Mouse (Mus musculus) lung, postnatal 4 days (tissue): Measurements from ENCODE around the gene Olfr1497.
"Not testable (repeated sequence)": the region's sequence is repeated elsewhere in the genome, so short reads cannot be mapped to it uniquely, and the experiment has no call there.

Source experiments
- DNase-seq, 2 experiments: peaks; one replicate each; pipeline ENCODE4 v3.0.0; 2021

The Olfr1497 gene

DNA sequence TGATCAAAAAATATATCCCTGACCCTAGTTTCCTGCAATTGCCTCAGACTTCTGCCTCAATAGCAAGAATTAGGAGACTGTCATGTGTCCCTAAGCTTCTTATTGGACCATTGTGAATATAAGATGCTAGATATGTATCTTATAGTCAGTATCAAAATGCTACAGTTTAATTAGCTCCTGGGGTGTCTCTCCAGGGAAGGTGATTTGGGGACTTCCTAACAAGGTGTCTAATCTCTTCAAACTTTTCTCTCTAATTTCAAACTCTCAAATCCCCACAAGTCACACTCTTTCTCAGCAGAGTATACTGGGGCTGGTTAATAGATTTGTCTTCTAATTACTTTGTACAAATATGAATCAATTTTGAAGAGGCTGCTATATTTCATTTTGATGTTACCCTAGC is at the start of gene Olfr1497:
Gene Olfr1497 (minus strand): TSS at position 101 of the 400 bp plus-strand sequence.
- no peak for DNase-seq

DNA sequence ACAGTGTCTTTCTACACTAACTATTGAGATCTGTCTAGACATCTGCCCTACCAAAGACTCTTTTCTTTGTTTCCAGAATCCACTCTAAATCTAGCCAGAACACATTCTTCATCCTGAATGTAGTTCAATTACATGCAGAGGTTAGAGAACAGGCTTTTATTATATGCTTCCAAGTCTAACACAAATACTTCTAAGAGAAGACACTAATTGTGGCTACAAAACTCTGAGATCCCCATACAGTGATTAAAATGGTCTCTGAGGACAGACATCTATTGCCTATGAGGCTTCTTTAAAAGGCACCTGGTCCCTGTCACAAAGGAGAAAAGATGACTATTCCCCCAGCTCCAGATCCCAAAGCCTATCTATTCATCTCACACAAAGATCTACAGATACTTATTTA is 32.4 kb upstream of the Olfr1497 start, which contains the start of gene Olfr1500:
Gene Olfr1500 (minus strand): TSS at position 101 of the 400 bp plus-strand sequence.
- no peak for DNase-seq

DNA sequence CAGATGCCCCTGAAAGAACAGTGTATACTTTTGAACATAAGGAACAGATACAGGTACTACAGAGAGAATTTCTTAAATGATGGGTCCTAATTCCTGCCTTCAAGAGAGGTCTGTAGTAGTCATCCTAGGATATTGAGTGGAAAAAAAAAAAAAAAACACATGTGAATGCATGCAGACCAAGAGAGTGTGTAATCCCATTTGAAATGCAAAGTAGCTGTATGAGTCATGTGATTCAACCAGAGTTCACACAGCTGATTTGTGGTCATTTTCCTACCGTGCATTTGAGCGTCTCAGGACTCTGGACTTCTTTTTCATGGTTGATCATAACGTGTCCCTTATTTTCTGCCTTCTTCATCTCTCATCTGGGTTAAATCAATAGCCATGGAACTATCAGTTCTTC is 30.4 kb upstream of the Olfr1497 start:
- DNase-seq: no peak

DNA sequence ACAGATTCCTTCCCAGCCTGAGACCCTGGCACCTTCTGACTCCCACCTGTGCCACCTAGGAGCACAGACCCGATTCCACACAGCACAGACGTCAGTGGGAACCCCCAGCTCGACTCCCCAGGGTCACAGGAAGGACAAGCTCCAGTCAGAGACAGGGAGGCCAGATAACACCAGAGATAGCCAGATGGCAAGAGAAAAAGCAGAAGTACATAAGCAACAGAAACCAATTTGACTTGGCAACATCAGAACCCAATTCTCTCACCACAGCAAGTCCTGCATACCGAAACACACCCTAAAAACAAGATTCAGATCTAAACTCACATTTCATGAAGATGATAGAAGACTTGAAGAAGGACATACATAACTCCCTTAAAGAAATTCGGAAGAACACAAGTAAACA is 22.8 kb upstream of the Olfr1497 start:
- no peak for DNase-seq

DNA sequence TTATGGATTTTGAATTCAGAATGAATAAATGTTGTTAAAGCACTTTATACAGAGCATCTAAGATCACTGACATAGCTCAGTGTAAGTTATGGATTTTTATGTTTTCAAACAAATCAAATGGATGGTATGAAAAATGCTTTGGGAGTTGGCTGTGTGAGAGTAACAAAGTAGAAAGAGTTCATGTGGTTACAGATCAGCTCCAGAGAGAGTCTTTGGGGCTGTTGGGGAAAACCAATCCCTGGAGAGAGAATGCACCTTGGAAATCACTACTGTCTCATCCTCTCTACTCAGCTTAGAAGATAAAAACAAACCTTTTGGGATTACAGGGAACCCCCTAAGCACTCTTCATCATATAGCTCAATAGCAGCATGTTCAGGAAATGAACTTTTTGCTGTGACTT is 21.3 kb upstream of the Olfr1497 start, which contains the start of gene Olfr1499:
Gene Olfr1499 (minus strand): TSS at position 101 of the 400 bp plus-strand sequence.
- no peak for DNase-seq

DNA sequence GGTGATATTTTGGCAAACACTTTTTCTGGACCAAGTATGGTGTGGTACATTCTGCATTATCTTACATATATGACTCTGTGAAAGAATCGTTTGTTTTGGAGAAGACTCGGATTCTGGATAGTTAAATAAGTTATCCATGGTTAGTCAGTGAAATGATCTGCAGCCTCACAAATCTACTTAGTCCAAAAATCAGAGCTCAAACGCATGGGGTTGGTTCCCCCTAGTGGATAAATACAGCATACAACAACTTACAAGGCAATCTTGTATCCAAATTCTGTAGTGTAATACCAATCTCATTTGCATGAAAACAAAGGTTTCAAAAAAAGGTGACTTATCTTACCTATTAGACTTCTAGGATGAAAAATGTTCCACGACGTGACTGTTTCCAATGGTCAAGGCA is 20.8 kb upstream of the Olfr1497 start:
- DNase-seq: no peak

DNA sequence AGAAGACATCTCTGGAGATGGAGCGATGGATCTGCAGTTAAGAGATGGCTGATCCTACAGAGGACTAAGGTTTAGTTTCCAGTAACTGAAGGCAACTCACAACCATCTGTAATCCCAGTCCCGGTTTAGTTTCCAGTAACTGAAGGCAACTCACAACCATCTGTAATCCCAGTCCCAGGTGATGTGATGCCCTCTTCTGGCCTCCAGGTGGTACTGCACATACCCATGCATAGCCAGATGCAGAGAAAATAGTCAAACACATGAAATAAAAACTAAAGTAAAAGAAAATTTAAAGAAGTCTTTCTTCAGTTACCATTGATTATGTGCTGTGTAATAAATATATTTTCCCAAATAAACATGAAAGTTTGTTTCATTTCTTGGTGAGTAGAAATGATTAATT is 14.8 kb upstream of the Olfr1497 start:
- DNase-seq: no peak

DNA sequence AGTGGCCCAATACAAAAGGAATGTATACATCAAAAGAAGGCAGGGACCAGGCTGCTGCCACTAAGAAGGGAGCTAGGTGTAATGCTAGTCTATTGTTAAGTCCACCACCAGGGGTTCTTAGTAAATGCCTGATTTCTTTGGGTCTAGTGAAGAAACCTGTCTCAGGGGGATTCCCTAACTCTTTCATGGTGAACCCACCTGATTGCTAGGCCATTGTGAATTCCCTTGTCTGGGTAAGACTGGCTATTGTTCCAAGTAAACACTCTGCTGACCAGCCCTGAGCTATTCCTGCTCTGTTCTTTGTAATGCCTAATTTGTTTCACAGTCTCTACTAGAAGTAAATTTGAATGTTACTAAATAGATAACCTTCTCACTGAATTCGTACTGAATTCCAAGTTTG is 7.5 kb upstream of the Olfr1497 start:
- not testable (repeated sequence) for DNase-seq

DNA sequence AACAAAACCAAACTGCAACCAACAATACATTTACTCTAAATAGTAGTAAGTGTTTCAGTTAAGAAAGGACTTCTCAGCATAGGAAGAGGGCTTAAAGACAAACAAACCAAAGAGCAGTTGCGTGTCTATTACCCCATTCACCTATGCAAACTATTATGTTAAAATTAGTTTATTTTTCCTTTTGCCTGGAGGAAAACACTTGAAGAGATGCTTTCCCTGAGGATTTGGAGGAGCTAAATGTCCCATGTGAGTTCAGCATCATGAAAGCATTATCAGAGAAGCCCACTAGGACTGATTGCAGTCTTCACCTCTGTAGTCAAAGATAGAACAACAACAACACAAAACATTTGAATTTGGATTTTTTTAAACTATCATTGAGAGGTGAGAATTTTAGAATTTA is 20.4 kb downstream of the Olfr1497 start, which contains the start of gene Olfr1496:
Gene Olfr1496 (plus strand): TSS at position 301 of the 400 bp plus-strand sequence.
- no peak for DNase-seq

DNA sequence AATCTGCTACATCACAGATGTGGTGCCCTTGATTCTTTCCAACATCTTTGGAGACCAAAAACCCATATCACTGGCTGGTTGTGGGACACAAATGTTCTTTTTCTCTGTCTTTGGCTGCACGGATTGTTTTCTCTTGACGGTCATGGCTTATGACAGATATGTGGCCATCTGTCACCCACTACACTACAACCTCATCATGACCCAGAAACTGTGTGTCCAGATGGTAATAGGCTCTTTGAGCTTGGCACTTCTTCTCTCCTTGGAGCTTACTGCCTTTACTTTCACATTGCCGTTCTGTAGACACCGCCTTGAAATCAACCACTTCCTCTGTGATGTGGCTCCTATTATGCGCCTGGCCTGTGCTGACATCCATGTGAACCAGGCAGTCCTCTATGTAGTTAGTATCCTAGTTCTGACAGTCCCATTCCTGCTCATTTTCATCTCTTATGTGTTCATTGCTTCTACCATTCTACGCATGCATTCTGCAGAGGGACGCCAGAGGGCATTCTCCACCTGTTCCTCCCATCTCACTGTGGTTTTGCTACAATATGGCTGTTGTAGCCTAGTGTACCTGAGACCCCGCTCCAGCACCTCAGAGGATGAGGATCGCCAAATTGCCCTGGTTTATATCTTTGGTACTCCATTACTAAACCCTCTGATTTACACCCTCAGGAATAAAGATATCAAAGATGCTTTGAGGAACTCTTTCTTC is 29.3 kb downstream of the Olfr1497 start:
- DNase-seq: no peak

DNA sequence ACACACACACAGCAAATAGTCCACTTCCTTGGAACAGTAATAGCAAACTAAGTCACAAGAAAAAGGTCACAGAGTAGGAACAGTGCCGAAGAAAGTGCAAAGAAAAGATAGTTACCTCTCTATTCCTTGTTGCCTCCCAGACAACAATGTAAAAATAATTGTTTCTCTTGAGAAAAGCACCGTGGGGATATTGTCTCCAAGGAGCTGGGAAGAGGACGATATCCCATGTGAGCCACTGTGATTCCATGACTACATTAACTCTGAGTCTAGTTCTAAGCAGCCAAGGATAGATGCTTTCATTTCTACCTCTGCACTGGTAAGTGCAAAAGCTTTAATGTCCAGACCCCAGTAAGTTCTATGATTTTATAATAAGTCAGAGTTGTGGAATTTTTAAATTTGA is 33.7 kb downstream of the Olfr1497 start, which contains the start of gene Olfr1495:
Gene Olfr1495 (plus strand): TSS at position 301 of the 400 bp plus-strand sequence.
- no peak for DNase-seq

DNA sequence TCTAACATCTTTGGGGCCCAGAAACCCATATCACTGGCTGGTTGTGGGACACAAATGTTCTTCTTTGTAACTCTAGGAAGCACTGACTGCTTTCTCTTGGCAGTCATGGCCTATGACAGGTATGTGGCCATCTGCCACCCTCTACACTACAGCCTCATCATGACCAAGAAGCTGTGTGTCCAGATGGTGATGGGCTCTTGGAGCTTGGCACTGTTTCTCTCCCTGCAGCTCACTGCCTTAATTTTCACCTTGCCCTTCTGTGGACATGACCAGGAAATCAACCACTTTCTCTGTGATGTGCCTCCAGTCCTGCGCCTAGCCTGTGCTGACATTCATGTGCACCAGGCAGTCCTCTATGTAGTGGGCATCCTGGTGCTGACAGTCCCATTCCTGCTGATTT is 48.6 kb downstream of the Olfr1497 start:
- no peak for DNase-seq
